ENCODE assay signal across 17 mouse cellular contexts in genomic region chr17:12403420-12403819, GRCm38 (mm10). TPM values are rescaled to one million over a fixed set of nuclear protein-coding genes. Genes with fewer than 3 reads are reported as not detected.
DNase-seq lines count a peak whose midpoint lies in the region; ATAC-seq and TF ChIP-seq lines count a peak whose summit lies in the region.
"Had no signal": no experiment of that assay in that cellular context is flagged by ENCODE, and none has a peak within 500 bp of the region (broad histone marks: within the 10 kb centered on the region; RNA-seq: fewer than 3 reads in every experiment).

No protein-coding gene starts in this region.

- ATAC-seq in kidney, embryonic 14.5 days (ENCODE audit: low FRiP score, low TSS enrichment), result no peak
- ATAC-seq in lung, postnatal 0 days, result peak; percentile 80
- ATAC-seq: forebrain, embryonic 14.5 days; hindbrain, embryonic 16.5 days had no signal

- no peaks in the 10 kb centered on the region for H3K4me1 ChIP-seq in kidney, embryonic 14.5 days (ENCODE audit: control insufficient read depth, insufficient read depth, low read length)
- H3K4me1 ChIP-seq in E14TG2a.4 (replicated peaks; ENCODE audit: low read depth, low read length), result no peaks in the 10 kb centered on the region
- no peaks in the 10 kb centered on the region for H3K4me1 ChIP-seq in lung, postnatal 0 days (ENCODE audit: insufficient read depth, low read depth, low read length)
- H3K4me1 ChIP-seq: embryonic facial prominence, embryonic 13.5 days had no signal

- TF ChIP-seq EP300 in lung, postnatal 0 days (IDR thresholded peaks at IDR 0.05), result peak; percentile 75

- H3K4me2 ChIP-seq in kidney, embryonic 14.5 days (replicated peaks; ENCODE audit: low read depth, low read length), result no peak overlapping the region
- H3K4me2 ChIP-seq in lung, postnatal 0 days (replicated peaks; ENCODE audit: low read depth, low read length), result no peak overlapping the region
- H3K4me2 ChIP-seq: embryonic facial prominence, embryonic 13.5 days; heart, embryonic 13.5 days; limb, embryonic 12.5 days had no signal

- no peak overlapping the region for H3K27ac ChIP-seq in kidney, embryonic 14.5 days (ENCODE audit: low read depth, low read length)
- H3K27ac ChIP-seq in lung, postnatal 0 days (ENCODE audit: low read length), result peak overlapping the region; percentile 66
- H3K27ac ChIP-seq: embryonic facial prominence, embryonic 13.5 days; heart, embryonic 13.5 days; limb, embryonic 12.5 days had no signal

- WGBS in kidney, embryonic 14.5 days, result 57% methylated on average over 7 of the region's 7 CpGs
- 38% methylated on average over 7 of the region's 7 CpGs for WGBS in lung, postnatal 0 days

- DNase-seq in gastrocnemius, adult 18-20 months (ENCODE audit: low spot score), result peak; percentile 33
- DNase-seq in gastrocnemius, postnatal 36 days, result no peak
- DNase-seq in kidney, adult 9 months, result peak; percentile 34
- peak; percentile 90 for DNase-seq in lung, postnatal 0 days (ENCODE audit: low spot score)
- DNase-seq in testis, postnatal 10 days (ENCODE audit: low spot score), result no peak
- no peak for DNase-seq in urinary bladder, postnatal 10 days (ENCODE audit: low spot score)
- DNase-seq: cerebellum, postnatal 10 days; layer of hippocampus, adult 9-11 months; right cerebral cortex, postnatal 25 days had no signal

- H3K4me3 ChIP-seq in kidney, embryonic 14.5 days (ENCODE audit: low read length), result no peak overlapping the region
- no peak overlapping the region for H3K4me3 ChIP-seq in E14TG2a.4 (replicated peaks; ENCODE audit: low read length)
- no peak overlapping the region for H3K4me3 ChIP-seq in lung, postnatal 0 days (ENCODE audit: low read depth, low read length)
- H3K4me3 ChIP-seq: embryonic facial prominence, embryonic 13.5 days; heart, embryonic 13.5 days; limb, embryonic 12.5 days; megakaryocyte, embryonic 14.5 days had no signal

- H3K9me3 ChIP-seq in kidney, embryonic 14.5 days (ENCODE audit: control insufficient read depth, low read length), result no peaks in the 10 kb centered on the region; the same call in 1 of the 2 replicates
- peaks cover 16% of the 10 kb centered on the region for H3K9me3 ChIP-seq in E14TG2a.4 (ENCODE audit: low read length)
- no peaks in the 10 kb centered on the region for H3K9me3 ChIP-seq in lung, postnatal 0 days (ENCODE audit: low read length)
- H3K9me3 ChIP-seq: embryonic facial prominence, embryonic 13.5 days had no signal

- no peak overlapping the region for H3K9ac ChIP-seq in kidney, embryonic 14.5 days (ENCODE audit: low read depth, low read length)
- no peak overlapping the region for H3K9ac ChIP-seq in lung, postnatal 0 days (replicated peaks; ENCODE audit: low read depth)
- H3K9ac ChIP-seq: embryonic facial prominence, embryonic 13.5 days; heart, embryonic 13.5 days; limb, embryonic 12.5 days had no signal

- no peaks in the 10 kb centered on the region for H3K36me3 ChIP-seq in kidney, embryonic 14.5 days (ENCODE audit: control insufficient read depth, insufficient read depth, low read length)
- H3K36me3 ChIP-seq in E14TG2a.4 (ENCODE audit: insufficient read depth, low read length), result no peaks in the 10 kb centered on the region
- H3K36me3 ChIP-seq in lung, postnatal 0 days (ENCODE audit: insufficient read depth, low read length), result no peaks in the 10 kb centered on the region
- H3K36me3 ChIP-seq: embryonic facial prominence, embryonic 13.5 days; heart, embryonic 13.5 days; limb, embryonic 12.5 days had no signal

- no peaks in the 10 kb centered on the region for H3K27me3 ChIP-seq in kidney, embryonic 14.5 days (ENCODE audit: control insufficient read depth, insufficient read depth, low read length)
- no peaks in the 10 kb centered on the region for H3K27me3 ChIP-seq in E14TG2a.4 (ENCODE audit: insufficient read depth, low read length)
- no peaks in the 10 kb centered on the region for H3K27me3 ChIP-seq in lung, postnatal 0 days (replicated peaks; ENCODE audit: insufficient read depth, low read length)
- H3K27me3 ChIP-seq: embryonic facial prominence, embryonic 13.5 days; heart, embryonic 13.5 days; limb, embryonic 12.5 days had no signal

- intact Hi-C loops in gastrocnemius, postnatal 36 days (cut with DNase I), result no loop called here

- TF ChIP-seq CTCF in E14TG2a.4 (conservative IDR thresholded peaks at IDR 0.05; ENCODE audit: low read length), result 0 out of 2 replicates have a peak, but pooled peaks have one; percentile 16
- TF ChIP-seq CTCF in lung, postnatal 0 days (IDR thresholded peaks at IDR 0.05), result peak; percentile 73

RNA-seq across cellular contexts. Expression of gene Plg, which starts 25.0 kb away (rescaled TPM):
- under 1 TPM in 1 of 2 experiments, not detected in 1; 0.52 TPM for total RNA-seq in gastrocnemius, adult 18-20 months (2021)
- total RNA-seq in gastrocnemius, postnatal 36 days (2021), result under 1 TPM in 1 of 2 experiments, not detected in 1; 0.15 TPM
- polyA plus RNA-seq in kidney, embryonic 14.5 days (2014; fragmentation: Nextera tagmentation; extraction: Ambion mirVana), result not detected in 2 replicates
- polyA plus RNA-seq in lung, postnatal 0 days (2015; fragmentation: Nextera tagmentation; extraction: Ambion mirVana), result 0.05 and 0.11 TPM in 2 replicates
- polyA plus RNA-seq: embryonic facial prominence, embryonic 13.5 days; forebrain, embryonic 14.5 days; hindbrain, embryonic 16.5 days; limb, embryonic 12.5 days had no signal

Comparison
In these comparisons a context has a peak if more than half of its experiments do, and no peak if none do; other contexts are left out.
1. DNase-seq: peak in gastrocnemius, adult 18-20 months (single experiment), kidney, adult 9 months (single experiment) and lung, postnatal 0 days (single experiment); none in gastrocnemius, postnatal 36 days (0 of 2), testis, postnatal 10 days (single experiment) and urinary bladder, postnatal 10 days (single experiment).